Mouse (Mus musculus) embryo, embryonic 10.5 days (tissue): ENCODE measurements around the gene Sh3pxd2a.

Source experiments
- DNase-seq: peaks from one replicate; pipeline ENCODE4 v3.0.0-alpha.2; 2015; ENCODE audit warnings: low spot score

The Sh3pxd2a gene

GRCm38 (mm10) chr19:47369008-47369407 lies 95.2 kb downstream of the Sh3pxd2a start:
- no peak for DNase-seq

- DNase-seq: no peak
These were observed 96.8 kb downstream of the Sh3pxd2a start for GRCm38 (mm10) chr19:47367271-47367879.

- no peak for DNase-seq
These were observed 97.6 kb downstream of the Sh3pxd2a start for GRCm38 (mm10) chr19:47366576-47366975.

GRCm38 (mm10) chr19:47363086-47363668 lies 101.0 kb downstream of the Sh3pxd2a start:
- peak; percentile 69 for DNase-seq

- DNase-seq: no peak
These were observed 103.3 kb downstream of the Sh3pxd2a start for GRCm38 (mm10) chr19:47360921-47361320.

GRCm38 (mm10) chr19:47360017-47360416 lies 104.2 kb downstream of the Sh3pxd2a start:
- DNase-seq: no peak

- DNase-seq: no peak
These were observed 104.9 kb downstream of the Sh3pxd2a start for GRCm38 (mm10) chr19:47359166-47359931.

GRCm38 (mm10) chr19:47357297-47357696 lies 106.9 kb downstream of the Sh3pxd2a start:
- no peak for DNase-seq

- peak; percentile 88 for DNase-seq
These were observed 107.9 kb downstream of the Sh3pxd2a start for GRCm38 (mm10) chr19:47356188-47356857.

GRCm38 (mm10) chr19:47354456-47354855 lies 109.7 kb downstream of the Sh3pxd2a start:
- no peak for DNase-seq

GRCm38 (mm10) chr19:47349043-47349442 lies 115.2 kb downstream of the Sh3pxd2a start:
- DNase-seq: no peak

- no peak for DNase-seq
These were observed 115.7 kb downstream of the Sh3pxd2a start for GRCm38 (mm10) chr19:47348395-47349016.

GRCm38 (mm10) chr19:47347021-47347643 lies 117.1 kb downstream of the Sh3pxd2a start:
- DNase-seq: no peak

GRCm38 (mm10) chr19:47346606-47347005 lies 117.6 kb downstream of the Sh3pxd2a start:
- no peak for DNase-seq

- no peak for DNase-seq
These were observed 118.2 kb downstream of the Sh3pxd2a start for GRCm38 (mm10) chr19:47345851-47346568.

- DNase-seq: no peak
These were observed 120.8 kb downstream of the Sh3pxd2a start for GRCm38 (mm10) chr19:47343422-47343821.

GRCm38 (mm10) chr19:47339165-47339564 lies 125.0 kb downstream of the Sh3pxd2a start:
- peak; percentile 93 for DNase-seq

GRCm38 (mm10) chr19:47338396-47339164 lies 125.6 kb downstream of the Sh3pxd2a start:
- DNase-seq: no peak

GRCm38 (mm10) chr19:47337743-47338142 lies 126.5 kb downstream of the Sh3pxd2a start:
- DNase-seq: peak; percentile 97

- DNase-seq: no peak
These were observed 127.0 kb downstream of the Sh3pxd2a start for GRCm38 (mm10) chr19:47337191-47337590.
